Mouse (Mus musculus): Measurements from ENCODE around the gene Dmwd. TPM values are rescaled to one million over a fixed set of nuclear protein-coding genes. Genes with fewer than 3 reads are reported as not detected.

Gene Dmwd
- polyA plus RNA-seq, 1 experiment from 2014 or later, result 28.7 TPM

DNA sequence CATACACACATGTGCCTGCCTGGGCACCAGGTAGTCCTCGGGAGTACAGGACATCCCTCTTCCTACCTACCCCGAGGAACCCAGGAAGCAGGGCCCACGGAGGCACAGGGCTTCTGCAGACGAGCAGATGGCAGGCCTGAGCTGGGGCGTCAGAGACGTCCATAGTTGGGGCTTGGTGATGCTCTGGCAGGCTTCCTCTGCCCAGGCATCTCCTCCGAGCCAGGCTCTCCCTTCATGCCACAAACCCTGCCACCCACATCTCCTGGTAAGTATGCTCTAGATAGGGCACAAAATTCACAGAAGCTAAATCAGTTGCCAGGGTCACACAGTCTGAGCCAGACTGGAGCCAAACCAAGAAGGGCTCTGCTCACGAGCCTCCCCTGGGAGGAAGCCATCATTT lies 25.9 kb upstream of the Dmwd start:
- no peak overlapping the region for H3K9ac ChIP-seq (ENCODE audit: low read depth, low read length)
- peaks cover 40% of the 10 kb centered on the region for H3K36me3 ChIP-seq (ENCODE audit: control insufficient read depth, insufficient read depth, low read length)
- no peak for ATAC-seq
- H3K27me3 ChIP-seq (ENCODE audit: control insufficient read depth, insufficient read depth, low read depth, low read length), result no peaks in the 10 kb centered on the region
- H3K27ac ChIP-seq (ENCODE audit: low read length), result no peak overlapping the region
- H3K9me3 ChIP-seq (replicated peaks; ENCODE audit: control insufficient read depth, low read length, poor library complexity, severe bottlenecking), result no peaks in the 10 kb centered on the region
- WGBS, result 86% methylated on average over 8 of the region's 8 CpGs
- peaks cover 6% of the 10 kb centered on the region for H3K4me1 ChIP-seq (ENCODE audit: control insufficient read depth, insufficient read depth, low read length)
- no peak overlapping the region for H3K4me3 ChIP-seq (ENCODE audit: low read depth, low read length)
- no peak overlapping the region for H3K4me2 ChIP-seq (ENCODE audit: low read length)

- peaks cover 34% of the 10 kb centered on the region for H3K36me3 ChIP-seq (ENCODE audit: control insufficient read depth, insufficient read depth, low read length)
- H3K27me3 ChIP-seq (ENCODE audit: control insufficient read depth, insufficient read depth, low read depth, low read length), result no peaks in the 10 kb centered on the region
- no peak overlapping the region for H3K4me2 ChIP-seq (ENCODE audit: low read length)
- H3K4me1 ChIP-seq (ENCODE audit: control insufficient read depth, insufficient read depth, low read length), result peaks cover 6% of the 10 kb centered on the region
- no peaks in the 10 kb centered on the region for H3K9me3 ChIP-seq (replicated peaks; ENCODE audit: control insufficient read depth, low read length, poor library complexity, severe bottlenecking)
- H3K9ac ChIP-seq (ENCODE audit: low read depth, low read length), result no peak overlapping the region
- WGBS, result 68% methylated on average over 3 of the region's 4 CpGs
- no peak overlapping the region for H3K4me3 ChIP-seq (ENCODE audit: low read depth, low read length)
- H3K27ac ChIP-seq (ENCODE audit: low read length), result no peak overlapping the region
- ATAC-seq, result no peak
Observed at GRCm38 (mm10) chr7:19051161-19051560, 24.9 kb upstream of the Dmwd start.

GRCm38 (mm10) chr7:19052345-19053135 lies 23.5 kb upstream of the Dmwd start:
- Histone ChIP-seq H3K9me3 (replicated peaks; ENCODE audit: control insufficient read depth, low read length, poor library complexity, severe bottlenecking) (no peaks in the 10 kb centered on the region), H3K36me3 (ENCODE audit: control insufficient read depth, insufficient read depth, low read length) (peaks cover 23% of the 10 kb centered on the region), H3K4me2 (ENCODE audit: low read length) (no peak overlapping the region), H3K9ac (ENCODE audit: low read depth, low read length) (no peak overlapping the region), H3K4me1 (ENCODE audit: control insufficient read depth, insufficient read depth, low read length) (peaks cover 6% of the 10 kb centered on the region), H3K27me3 (ENCODE audit: control insufficient read depth, insufficient read depth, low read depth, low read length) (no peaks in the 10 kb centered on the region), H3K4me3 (ENCODE audit: low read depth, low read length) (no peak overlapping the region), H3K27ac (ENCODE audit: low read length) (no peak overlapping the region)
- ATAC-seq, result no peak
- WGBS, result 87% methylated on average over 15 of the region's 15 CpGs

DNA sequence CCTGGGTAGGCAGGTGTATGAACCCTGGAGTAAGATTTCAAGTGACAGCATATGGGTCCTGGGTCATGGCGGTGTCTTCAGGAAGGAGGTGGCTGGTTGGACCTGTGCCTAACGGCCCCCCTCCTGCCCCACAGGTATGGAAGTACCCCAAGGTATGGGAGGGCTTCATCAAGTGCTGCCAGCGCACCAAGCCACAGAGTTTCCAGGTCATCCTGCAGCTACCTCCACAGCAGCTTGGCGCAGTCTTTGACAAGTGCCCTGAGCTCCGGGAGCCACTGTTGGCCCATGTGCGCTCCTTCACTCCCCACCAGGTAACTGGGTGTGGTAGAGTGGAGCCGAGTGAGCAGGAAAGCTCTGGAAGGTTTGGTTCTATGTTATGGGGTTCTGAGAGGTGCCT lies 22.9 kb upstream of the Dmwd start:
- Histone ChIP-seq H3K9ac (ENCODE audit: low read depth, low read length) (no peak overlapping the region), H3K4me2 (ENCODE audit: low read length) (no peak overlapping the region), H3K9me3 (replicated peaks; ENCODE audit: control insufficient read depth, low read length, poor library complexity, severe bottlenecking) (no peaks in the 10 kb centered on the region), H3K4me1 (ENCODE audit: control insufficient read depth, insufficient read depth, low read length) (peaks cover 6% of the 10 kb centered on the region), H3K27me3 (ENCODE audit: control insufficient read depth, insufficient read depth, low read depth, low read length) (no peaks in the 10 kb centered on the region), H3K4me3 (ENCODE audit: low read depth, low read length) (no peak overlapping the region), H3K36me3 (ENCODE audit: control insufficient read depth, insufficient read depth, low read length) (peaks cover 23% of the 10 kb centered on the region), H3K27ac (ENCODE audit: low read length) (no peak overlapping the region)
- 89% methylated on average over 7 of the region's 7 CpGs for WGBS
- ATAC-seq, result no peak

GRCm38 (mm10) chr7:19054047-19054776 lies 21.8 kb upstream of the Dmwd start, which contains the start of gene Rsph6a:
Rsph6a (plus strand) TSS chr7:19054690.
- Histone ChIP-seq H3K9me3 (replicated peaks; ENCODE audit: control insufficient read depth, low read length, poor library complexity, severe bottlenecking) (no peaks in the 10 kb centered on the region), H3K9ac (ENCODE audit: low read depth, low read length) (peak within 1 kb of the TSS; percentile 54), H3K4me2 (ENCODE audit: low read length) (peak within 1 kb of the TSS; percentile 52), H3K27me3 (ENCODE audit: control insufficient read depth, insufficient read depth, low read depth, low read length) (no peaks in the 10 kb centered on the region), H3K27ac (ENCODE audit: low read length) (no peak within 1 kb of the TSS), H3K4me3 (ENCODE audit: low read depth, low read length) (peak within 1 kb of the TSS; percentile 29), H3K36me3 (ENCODE audit: control insufficient read depth, insufficient read depth, low read length) (peaks cover 21% of the 10 kb centered on the region), H3K4me1 (ENCODE audit: control insufficient read depth, insufficient read depth, low read length) (peaks cover 6% of the 10 kb centered on the region)
- peak; percentile 67 for ATAC-seq
- 29% methylated on average over 32 of the region's 33 CpGs for WGBS

- no peak overlapping the region for H3K27ac ChIP-seq (ENCODE audit: low read length)
- H3K9ac ChIP-seq (ENCODE audit: low read depth, low read length), result no peak overlapping the region; the same call in 1 of the 2 replicates
- H3K4me3 ChIP-seq (ENCODE audit: low read depth, low read length), result peak overlapping the region; percentile 29
- peak; percentile 29 for ATAC-seq
- no peaks in the 10 kb centered on the region for H3K27me3 ChIP-seq (ENCODE audit: control insufficient read depth, insufficient read depth, low read depth, low read length)
- H3K36me3 ChIP-seq (ENCODE audit: control insufficient read depth, insufficient read depth, low read length), result peaks cover 17% of the 10 kb centered on the region
- peak overlapping the region; percentile 52 for H3K4me2 ChIP-seq (ENCODE audit: low read length)
- peaks cover 6% of the 10 kb centered on the region for H3K4me1 ChIP-seq (ENCODE audit: control insufficient read depth, insufficient read depth, low read length)
- WGBS, result 61% methylated on average over 9 of the region's 9 CpGs
- H3K9me3 ChIP-seq (replicated peaks; ENCODE audit: control insufficient read depth, low read length, poor library complexity, severe bottlenecking), result no peaks in the 10 kb centered on the region
Observed at GRCm38 (mm10) chr7:19054777-19055076, 21.3 kb upstream of the Dmwd start.

- Histone ChIP-seq H3K27me3 (ENCODE audit: control insufficient read depth, insufficient read depth, low read depth, low read length) (no peaks in the 10 kb centered on the region), H3K27ac (ENCODE audit: low read length) (no peak overlapping the region), H3K9me3 (replicated peaks; ENCODE audit: control insufficient read depth, low read length, poor library complexity, severe bottlenecking) (no peaks in the 10 kb centered on the region), H3K36me3 (ENCODE audit: control insufficient read depth, insufficient read depth, low read length) (peaks cover 13% of the 10 kb centered on the region), H3K9ac (ENCODE audit: low read depth, low read length) (no peak overlapping the region), H3K4me1 (ENCODE audit: control insufficient read depth, insufficient read depth, low read length) (peaks cover 6% of the 10 kb centered on the region), H3K4me3 (ENCODE audit: low read depth, low read length) (no peak overlapping the region), H3K4me2 (ENCODE audit: low read length) (no peak overlapping the region)
- WGBS, result 92% methylated on average over 8 of the region's 8 CpGs
- ATAC-seq, result 0 out of 2 replicates have a peak, but pooled peaks have one; percentile 5
Observed at GRCm38 (mm10) chr7:19055108-19055507, 20.9 kb upstream of the Dmwd start.

- WGBS, result 93% methylated on average over 10 of the region's 10 CpGs
- no peak for ATAC-seq
Observed at GRCm38 (mm10) chr7:19057405-19057804, 18.6 kb upstream of the Dmwd start.

GRCm38 (mm10) chr7:19065896-19066295 lies 10.1 kb upstream of the Dmwd start:
- no peaks in the 10 kb centered on the region for H3K9me3 ChIP-seq (replicated peaks; ENCODE audit: control insufficient read depth, low read length, poor library complexity, severe bottlenecking)
- H3K4me3 ChIP-seq (ENCODE audit: low read depth, low read length), result peak overlapping the region; percentile 20
- peaks cover 29% of the 10 kb centered on the region for H3K27me3 ChIP-seq (ENCODE audit: control insufficient read depth, insufficient read depth, low read depth, low read length)
- H3K27ac ChIP-seq (ENCODE audit: low read length), result no peak overlapping the region
- no peaks in the 10 kb centered on the region for H3K36me3 ChIP-seq (ENCODE audit: control insufficient read depth, insufficient read depth, low read length)
- H3K4me1 ChIP-seq (ENCODE audit: control insufficient read depth, insufficient read depth, low read length), result no peaks in the 10 kb centered on the region
- ATAC-seq, result no peak
- WGBS, result 60% methylated on average over 13 of the region's 13 CpGs
- no peak overlapping the region for H3K9ac ChIP-seq (ENCODE audit: low read depth, low read length)
- peak overlapping the region; percentile 36 for H3K4me2 ChIP-seq (ENCODE audit: low read length)

More at GRCm38 (mm10) chr7:19057405-19057804, 18.6 kb upstream of the Dmwd start:
- Histone ChIP-seq H3K27ac (ENCODE audit: low read length) (no peak overlapping the region), H3K4me3 (ENCODE audit: low read depth, low read length) (no peak overlapping the region), H3K9me3 (replicated peaks; ENCODE audit: control insufficient read depth, low read length, poor library complexity, severe bottlenecking) (no peaks in the 10 kb centered on the region), H3K4me1 (ENCODE audit: control insufficient read depth, insufficient read depth, low read length) (peaks cover 6% of the 10 kb centered on the region), H3K36me3 (ENCODE audit: control insufficient read depth, insufficient read depth, low read length) (no peaks in the 10 kb centered on the region), H3K27me3 (ENCODE audit: control insufficient read depth, insufficient read depth, low read depth, low read length) (no peaks in the 10 kb centered on the region), H3K4me2 (ENCODE audit: low read length) (no peak overlapping the region), H3K9ac (ENCODE audit: low read depth, low read length) (no peak overlapping the region)
